Mouse (Mus musculus) ES-E14 (cell line): ENCODE data around the gene Spem2. TPM values are rescaled to one million over a fixed set of nuclear protein-coding genes. Genes with fewer than 3 reads are reported as not detected.

Experiments
- DNase-seq: peaks from one replicate; pipeline ENCODE4 v3.0.0-alpha.2; 2013; ENCODE audit warnings: low read depth, low spot score
- H3K27ac ChIP-seq: 2 replicates; pipeline ENCODE4 v1.5.1; 2012; ENCODE audit warnings: low read depth, mild to moderate bottlenecking, low read length, moderate library complexity, mixed read lengths; ENCODE audit not compliant: poor library complexity, insufficient read depth, severe bottlenecking
- H3K36me3 ChIP-seq: 2 replicates; pipeline ENCODE4 v1.6.1; 2012; ENCODE audit warnings: mild to moderate bottlenecking, low read length, moderate library complexity, mixed read lengths; ENCODE audit not compliant: control insufficient read depth, poor library complexity, insufficient read depth, severe bottlenecking
- H3K4me1 ChIP-seq, 2 experiments: fragments of 150-350 bp in 1 of 2; sonication (generic) in 1 of 2; 2 replicates each; pipeline ENCODE4 v1.6.1; 2012; ENCODE audit warnings: low read length in 2 of 2, mild to moderate bottlenecking in 1 of 2, mixed read lengths in 1 of 2; ENCODE audit not compliant: control insufficient read depth in 2 of 2, insufficient read depth in 2 of 2, poor library complexity in 1 of 2
- H3K4me3 ChIP-seq, 2 experiments: fragments of 150-350 bp in 1 of 2; sonication (generic) in 1 of 2; 2 replicates each; pipeline ENCODE4 v1.5.1; 2012; ENCODE audit warnings: low read length in 2 of 2, low read depth in 1 of 2, mild to moderate bottlenecking in 1 of 2, mixed read lengths in 1 of 2; ENCODE audit not compliant: insufficient read depth in 1 of 2, poor library complexity in 1 of 2, severe bottlenecking in 1 of 2
- H3K9ac ChIP-seq: 2 replicates; pipeline ENCODE4 v1.6.1; 2012; ENCODE audit warnings: low read depth, mild to moderate bottlenecking, low read length, mixed read lengths; ENCODE audit not compliant: poor library complexity, insufficient read depth, severe bottlenecking
- H3K9me3 ChIP-seq: fragments of 150-350 bp; sonication (generic); 2 replicates; pipeline ENCODE4 v1.6.1; 2012; ENCODE audit warnings: low read depth, mild to moderate bottlenecking, low read length; ENCODE audit not compliant: control insufficient read depth, insufficient read depth
- CHD2 ChIP-seq: IDR thresholded peaks from 2 replicates; pipeline ENCODE4 v1.6.1; 2014; ENCODE audit warnings: mild to moderate bottlenecking, low read depth, low read length, inconsistent platforms
- HCFC1 ChIP-seq: IDR thresholded peaks from 2 replicates; pipeline ENCODE4 v1.6.1; 2012; ENCODE audit warnings: low read length, inconsistent platforms, borderline replicate concordance; ENCODE audit not compliant: insufficient read depth
- MAFK ChIP-seq: IDR thresholded peaks from 2 replicates; pipeline ENCODE4 v1.6.1; 2014; ENCODE audit warnings: mild to moderate bottlenecking, low read depth, low read length, inconsistent platforms; ENCODE audit not compliant: insufficient read depth
- ZC3H11A ChIP-seq: IDR thresholded peaks from 2 replicates; pipeline ENCODE4 v1.6.1; 2012; ENCODE audit warnings: low read depth, mild to moderate bottlenecking, inconsistent platforms, low read length, borderline replicate concordance
- ZNF384 ChIP-seq: IDR thresholded peaks from 2 replicates; pipeline ENCODE4 v1.6.1; 2012; ENCODE audit warnings: low read depth, low read length, inconsistent platforms
- in situ Hi-C, 2 experiments: fragments of 600-800 bp; cut with MboI; formaldehyde crosslinking; loops; one replicate each; pipeline ENCODE4 v1.15.1; 2025; ENCODE audit warnings: low sequenced_read_pairs in 2 of 2, inconsistent platforms in 1 of 2; ENCODE audit not compliant: unreplicated experiment in 2 of 2
- total RNA-seq: library from RNA; depleted of rRNA; stranded (reverse); fragments of 300-350 nt; gene quantifications from 2 replicates; pipeline ENCODE4 v1.2.3, GENCODE M21; 2012

Gene Spem2
- total RNA-seq, 1 experiment: not detected

GRCm38 (mm10) chr11:69807641-69808040 lies 10.6 kb downstream of the Spem2 start:
- Histone ChIP-seq H3K36me3 (no peaks in the 10 kb centered on the region; the same call in 1 of the 2 replicates), H3K9ac (no peak overlapping the region), H3K27ac (no peak overlapping the region), H3K4me1 (peaks cover 3 to 7% of the 10 kb centered on the region in 2 experiments; a peak in 3 of 4 replicates), H3K4me3 (no peak overlapping the region), H3K9me3 (no peaks in the 10 kb centered on the region)
- no peak for DNase-seq
- in situ Hi-C loops: loop anchor here in 1 of 2 experiments (10.0 kb wide), 1 partner anchor 67 kb away; the partner anchor contains the start of gene Tmem95
- TF ChIP-seq HCFC1 (no peak), ZNF384 (no peak), ZC3H11A (no peak), MAFK (no peak), CHD2 (no peak)

- TF ChIP-seq CHD2: no peak
- no peak for TF ChIP-seq ZC3H11A
- no peak for TF ChIP-seq MAFK
- no peak for TF ChIP-seq HCFC1
- TF ChIP-seq ZNF384: no peak
- no peaks in the 10 kb centered on the region for H3K9me3 ChIP-seq
- no peaks in the 10 kb centered on the region; the same call in 1 of the 2 replicates for H3K36me3 ChIP-seq
- peaks cover 3 to 10% of the 10 kb centered on the region in 2 experiments; a peak in 3 of 4 replicates for H3K4me1 ChIP-seq
- H3K27ac ChIP-seq: no peak overlapping the region
- in situ Hi-C loops: loop anchor here in 1 of 2 experiments (10.0 kb wide), 1 partner anchor 68 kb away; the partner anchor contains the start of gene Tmem95
- no peak for DNase-seq
- no peak overlapping the region for H3K9ac ChIP-seq
- H3K4me3 ChIP-seq: no peak overlapping the region
Measured at GRCm38 (mm10) chr11:69806378-69806777, 11.9 kb downstream of the Spem2 start.

GRCm38 (mm10) chr11:69804972-69805909 lies 13.0 kb downstream of the Spem2 start, which contains the start of gene Tmem102:
Gene Tmem102, minus strand, starts transcription at chr11:69805624.
- Histone ChIP-seq H3K4me1 (peaks cover 3 to 10% of the 10 kb centered on the region in 2 experiments; a peak in 3 of 4 replicates), H3K4me3 (peak within 1 kb of the TSS; percentile 62 to 92)
- in situ Hi-C loops: loop anchor here in 1 of 2 experiments (10.0 kb wide), 1 partner anchor 70 kb away; the partner anchor contains the start of gene Tmem95

GRCm38 (mm10) chr11:69804652-69804940 lies 13.7 kb downstream of the Spem2 start:
- no peaks in the 10 kb centered on the region for H3K9me3 ChIP-seq
- in situ Hi-C loops: loop anchor here in 1 of 2 experiments (10.0 kb wide), 1 partner anchor 70 kb away; the partner anchor contains the start of gene Tmem95
- no peaks in the 10 kb centered on the region; the same call in 1 of the 2 replicates for H3K36me3 ChIP-seq
- peak overlapping the region; percentile 62 to 92 for H3K4me3 ChIP-seq
- no peak for TF ChIP-seq MAFK
- no peak for TF ChIP-seq ZC3H11A
- TF ChIP-seq HCFC1: no peak
- no peak for TF ChIP-seq ZNF384
- TF ChIP-seq CHD2: no peak
- no peak overlapping the region for H3K27ac ChIP-seq
- peaks cover 3 to 13% of the 10 kb centered on the region in 2 experiments; a peak in 3 of 4 replicates for H3K4me1 ChIP-seq
- no peak for DNase-seq
- H3K9ac ChIP-seq: no peak overlapping the region; the same call in 1 of the 2 replicates

More at GRCm38 (mm10) chr11:69804972-69805909, 13.0 kb downstream of the Spem2 start, which contains the start of gene Tmem102:
- no peak within 1 kb of the TSS for H3K27ac ChIP-seq
- no peaks in the 10 kb centered on the region; the same call in 1 of the 2 replicates for H3K36me3 ChIP-seq
- H3K9me3 ChIP-seq: no peaks in the 10 kb centered on the region
- TF ChIP-seq HCFC1: peak; percentile 88
- no peak for TF ChIP-seq ZC3H11A
- TF ChIP-seq CHD2: no peak
- TF ChIP-seq MAFK: peak; percentile 68; the same call in 1 of the 2 replicates
- peak; percentile 84 for TF ChIP-seq ZNF384
- H3K9ac ChIP-seq: peak within 1 kb of the TSS; percentile 21; the same call in 1 of the 2 replicates
- DNase-seq: no peak
